Mouse (Mus musculus) lung, postnatal 0 days (tissue): Measurements from ENCODE around the gene Bcl2l11. TPM values are rescaled to one million over a fixed set of nuclear protein-coding genes. Genes with fewer than 3 reads are reported as not detected.

Source experiments
- ATAC-seq: fragments of 200-750 bp; cut with Nextera tagmentation; 2 replicates; pipeline ENCODE4 v1.8.0; 2017; ENCODE audit warnings: moderate library complexity
- DNase-seq: peaks from one replicate; pipeline ENCODE4 v3.0.0-alpha.2; 2016; ENCODE audit warnings: low spot score
- H3K27ac ChIP-seq: fragments of 300-500 bp; sonication (generic); 2 replicates; pipeline ENCODE4 v1.5.1; 2014; ENCODE audit warnings: antibody characterized with exemption, mild to moderate bottlenecking, low read length, mixed read lengths
- H3K27me3 ChIP-seq: fragments of 300-500 bp; sonication (generic); replicated peaks from 2 replicates; pipeline ENCODE4 v1.6.1; 2014; ENCODE audit warnings: low read length, mixed read lengths; ENCODE audit not compliant: insufficient read depth
- H3K36me3 ChIP-seq: fragments of 300-500 bp; sonication (generic); 2 replicates; pipeline ENCODE4 v1.6.1; 2014; ENCODE audit warnings: low read length, mixed read lengths; ENCODE audit not compliant: insufficient read depth
- H3K4me1 ChIP-seq: fragments of 300-500 bp; sonication (generic); 2 replicates; pipeline ENCODE4 v1.6.1; 2014; ENCODE audit warnings: antibody characterized with exemption, low read depth, low read length, mixed read lengths; ENCODE audit not compliant: insufficient read depth
- H3K4me2 ChIP-seq: fragments of 300-500 bp; sonication (generic); replicated peaks from 2 replicates; pipeline ENCODE4 v1.6.1; 2014; ENCODE audit warnings: low read depth, mild to moderate bottlenecking, low read length, moderate library complexity, mixed read lengths
- H3K4me3 ChIP-seq: fragments of 300-500 bp; sonication (generic); 2 replicates; pipeline ENCODE4 v1.5.1; 2014; ENCODE audit warnings: low read depth, low read length
- H3K9ac ChIP-seq: fragments of 300-500 bp; sonication (generic); replicated peaks from 2 replicates; pipeline ENCODE4 v1.6.1; 2014; ENCODE audit warnings: low read depth, mild to moderate bottlenecking
- H3K9me3 ChIP-seq: fragments of 300-500 bp; sonication (generic); 2 replicates; pipeline ENCODE4 v1.6.1; 2016; ENCODE audit warnings: low read length, mixed read lengths
- CTCF ChIP-seq: IDR thresholded peaks from 2 replicates; pipeline ENCODE4 v1.5.1; 2016; ENCODE audit warnings: antibody characterized with exemption, mild to moderate bottlenecking
- EP300 ChIP-seq: IDR thresholded peaks from 2 replicates; pipeline ENCODE4 v1.6.1; 2016; ENCODE audit warnings: antibody characterized with exemption, mild to moderate bottlenecking, control low read depth
- WGBS: fragments of 180-500 bp; shearing (Covaris S2); extraction: QIAGEN DNeasy Blood & Tissue Kit; methylation state at CpG from one replicate; pipeline ENCODE4 v1.1.7; 2014; 5-methylcytosine and 5-hydroxymethylcytosine counted together
- polyA plus RNA-seq: library from polyadenylated mRNA; unstranded; fragments of >200 nt; fragmentation: Nextera tagmentation; extraction: Ambion mirVana; gene quantifications from 2 replicates; pipeline ENCODE4 v1.2.1, GENCODE M21; 2015

The Bcl2l11 gene
- polyA plus RNA-seq, 1 experiment from 2014 or later = 18.5 TPM

- Histone ChIP-seq H3K4me1 (no peaks in the 10 kb centered on the region), H3K9ac (no peak overlapping the region), H3K36me3 (no peaks in the 10 kb centered on the region), H3K4me3 (no peak overlapping the region), H3K27me3 (no peaks in the 10 kb centered on the region), H3K9me3 (no peaks in the 10 kb centered on the region), H3K27ac (no peak overlapping the region), H3K4me2 (no peak overlapping the region)
- ATAC-seq = no peak
- WGBS = 49% methylated on average over 5 of the region's 5 CpGs
- no peak for DNase-seq
- TF ChIP-seq EP300 = no peak
- TF ChIP-seq CTCF = no peak
Observed at GRCm38 (mm10) chr2:128104815-128105214, 21.0 kb upstream of the Bcl2l11 start.

GRCm38 (mm10) chr2:128105651-128106050 lies 20.2 kb upstream of the Bcl2l11 start:
- Histone ChIP-seq H3K27ac (no peak overlapping the region), H3K4me1 (no peaks in the 10 kb centered on the region), H3K4me3 (peak overlapping the region; percentile 8; the same call in 1 of the 2 replicates), H3K9me3 (no peaks in the 10 kb centered on the region), H3K27me3 (no peaks in the 10 kb centered on the region), H3K4me2 (peak overlapping the region; percentile 30), H3K36me3 (no peaks in the 10 kb centered on the region), H3K9ac (no peak overlapping the region)
- 50% methylated on average over 11 of the region's 11 CpGs for WGBS
- DNase-seq (peak; percentile 82), ATAC-seq (peak; percentile 23; the same call in 1 of the 2 replicates)
- TF ChIP-seq CTCF = no peak
- TF ChIP-seq EP300 = 0 out of 2 replicates have a peak, but pooled peaks have one; percentile 10

GRCm38 (mm10) chr2:128111537-128111936 lies 14.3 kb upstream of the Bcl2l11 start:
- Histone ChIP-seq H3K27me3 (no peaks in the 10 kb centered on the region), H3K36me3 (no peaks in the 10 kb centered on the region), H3K9ac (no peak overlapping the region), H3K4me3 (no peak overlapping the region), H3K9me3 (no peaks in the 10 kb centered on the region), H3K4me1 (no peaks in the 10 kb centered on the region), H3K27ac (no peak overlapping the region), H3K4me2 (no peak overlapping the region)
- WGBS = 69% methylated on average over 9 of the region's 9 CpGs
- TF ChIP-seq EP300 (no peak), CTCF (no peak)
- DNase-seq (no peak), ATAC-seq (no peak)

GRCm38 (mm10) chr2:128114621-128115020 lies 11.2 kb upstream of the Bcl2l11 start:
- H3K4me2 ChIP-seq = no peak overlapping the region
- TF ChIP-seq CTCF (no peak), EP300 (no peak)
- ATAC-seq (no peak), DNase-seq (no peak)
- no peaks in the 10 kb centered on the region for H3K27me3 ChIP-seq
- 72% methylated on average over 3 of the region's 3 CpGs for WGBS
- no peak overlapping the region for H3K27ac ChIP-seq
- no peaks in the 10 kb centered on the region for H3K4me1 ChIP-seq
- no peaks in the 10 kb centered on the region for H3K9me3 ChIP-seq
- H3K36me3 ChIP-seq = no peaks in the 10 kb centered on the region
- no peak overlapping the region for H3K9ac ChIP-seq
- no peak overlapping the region for H3K4me3 ChIP-seq

- Histone ChIP-seq H3K4me1 (no peaks in the 10 kb centered on the region), H3K27ac (no peak overlapping the region), H3K9ac (no peak overlapping the region), H3K36me3 (no peaks in the 10 kb centered on the region), H3K4me3 (no peak overlapping the region), H3K9me3 (no peaks in the 10 kb centered on the region), H3K4me2 (no peak overlapping the region), H3K27me3 (no peaks in the 10 kb centered on the region)
- no peak for ATAC-seq
- no peak for DNase-seq
- TF ChIP-seq EP300 (no peak), CTCF (no peak)
- 40% methylated on average over 4 of the region's 4 CpGs for WGBS
Observed at GRCm38 (mm10) chr2:128115579-128115978, 10.3 kb upstream of the Bcl2l11 start.

GRCm38 (mm10) chr2:128117605-128118004 lies 8.2 kb upstream of the Bcl2l11 start:
- 76% methylated on average over 7 of the region's 7 CpGs for WGBS
- ATAC-seq = no peak
- TF ChIP-seq CTCF (no peak), EP300 (no peak)

GRCm38 (mm10) chr2:128118971-128119370 lies 6.9 kb upstream of the Bcl2l11 start:
- TF ChIP-seq CTCF (no peak), EP300 (no peak)
- no peak overlapping the region for H3K4me3 ChIP-seq
- WGBS = 90% methylated on average over 9 of the region's 9 CpGs
- no peak overlapping the region for H3K9ac ChIP-seq
- no peak for DNase-seq
- no peak overlapping the region for H3K4me2 ChIP-seq
- no peak overlapping the region for H3K27ac ChIP-seq
- H3K36me3 ChIP-seq = no peaks in the 10 kb centered on the region
- no peak for ATAC-seq
- no peaks in the 10 kb centered on the region for H3K9me3 ChIP-seq
- peaks cover 5% of the 10 kb centered on the region; the same call in 1 of the 2 replicates for H3K4me1 ChIP-seq
- H3K27me3 ChIP-seq = no peaks in the 10 kb centered on the region

More at GRCm38 (mm10) chr2:128117605-128118004, 8.2 kb upstream of the Bcl2l11 start:
- Histone ChIP-seq H3K9me3 (no peaks in the 10 kb centered on the region), H3K4me3 (no peak overlapping the region), H3K36me3 (no peaks in the 10 kb centered on the region), H3K9ac (no peak overlapping the region), H3K4me2 (no peak overlapping the region), H3K4me1 (peaks cover 1% of the 10 kb centered on the region; the same call in 1 of the 2 replicates), H3K27ac (no peak overlapping the region), H3K27me3 (no peaks in the 10 kb centered on the region)
- no peak for DNase-seq
